28 mouse cellular contexts compared by ENCODE assay signal in genomic region chr14:119776261-119776660, GRCm38 (mm10).
DNase-seq lines count a peak whose midpoint lies in the region; ATAC-seq and TF ChIP-seq lines count a peak whose summit lies in the region.
"Had no signal": no experiment of that assay in that cellular context is flagged by ENCODE, and none has a peak within 500 bp of the region (broad histone marks: within the 10 kb centered on the region; RNA-seq: fewer than 3 reads in every experiment).

No protein-coding gene starts in this region.

- no peak for TF ChIP-seq POLR2A in liver, adult 2 months (IDR thresholded peaks at IDR 0.05; ENCODE audit: extremely low read depth, insufficient read depth, low read length)

- no peaks in the 10 kb centered on the region for H3K4me1 ChIP-seq in liver, adult 2 months (ENCODE audit: control insufficient read depth, insufficient read depth, low read length)
- no peaks in the 10 kb centered on the region for H3K4me1 ChIP-seq in liver, postnatal 0 days (ENCODE audit: insufficient read depth)
- H3K4me1 ChIP-seq: embryonic facial prominence, embryonic 10.5 days; embryonic facial prominence, embryonic 13.5 days; forebrain, embryonic 12.5 days; forebrain, embryonic 15.5 days; hindbrain, embryonic 10.5 days had no signal

- no peaks in the 10 kb centered on the region for H3K79me2 ChIP-seq in liver, adult 2 months (ENCODE audit: control insufficient read depth, insufficient read depth, low read length)

- H3K4me3 ChIP-seq in liver, adult 2 months (ENCODE audit: insufficient read depth, low read depth, low read length) = no peak overlapping the region
- H3K4me3 ChIP-seq in liver, postnatal 0 days (ENCODE audit: low read depth, low read length) = no peak overlapping the region
- H3K4me3 ChIP-seq: embryonic facial prominence, embryonic 10.5 days; embryonic facial prominence, embryonic 13.5 days; erythroblast, embryonic 14.5 days; forebrain, embryonic 12.5 days; forebrain, embryonic 15.5 days; heart, embryonic 12.5 days; heart, embryonic 15.5 days; hindbrain, embryonic 10.5 days had no signal

- TF ChIP-seq CTCF in liver, adult 2 months (IDR thresholded peaks at IDR 0.05; ENCODE audit: low read depth, low read length) = no peak
- TF ChIP-seq CTCF in liver, postnatal 0 days (IDR thresholded peaks at IDR 0.05; ENCODE audit: low read depth) = no peak

- no peak for ATAC-seq in liver, postnatal 0 days
- ATAC-seq: forebrain, embryonic 15.5 days; intestine, postnatal 0 days; Patski had no signal

- WGBS in liver, adult 2 months = 58% methylated on average over 3 of the region's 3 CpGs
- WGBS in liver, postnatal 0 days (ENCODE audit: insufficient replicate concordance) = 65% methylated on average over 3 of the region's 3 CpGs

- no peak overlapping the region for H3K4me2 ChIP-seq in liver, postnatal 0 days (ENCODE audit: low read depth, low read length)
- H3K4me2 ChIP-seq: embryonic facial prominence, embryonic 13.5 days; forebrain, embryonic 12.5 days; forebrain, embryonic 15.5 days; heart, embryonic 12.5 days; heart, embryonic 15.5 days; hindbrain, embryonic 14.5 days had no signal

- no peaks in the 10 kb centered on the region for H3K27me3 ChIP-seq in liver, adult 2 months (ENCODE audit: control insufficient read depth, insufficient read depth, low read length)
- H3K27me3 ChIP-seq in liver, postnatal 0 days (ENCODE audit: insufficient read depth, low read length) = no peaks in the 10 kb centered on the region
- H3K27me3 ChIP-seq: CH12.LX; embryonic facial prominence, embryonic 13.5 days; forebrain, embryonic 12.5 days; forebrain, embryonic 15.5 days; heart, embryonic 12.5 days; heart, embryonic 15.5 days had no signal

- no peaks in the 10 kb centered on the region for H3K36me3 ChIP-seq in liver, adult 2 months (ENCODE audit: control insufficient read depth, insufficient read depth, low read length)
- H3K36me3 ChIP-seq in liver, postnatal 0 days (replicated peaks; ENCODE audit: insufficient read depth, low read length) = no peaks in the 10 kb centered on the region
- H3K36me3 ChIP-seq: embryonic facial prominence, embryonic 10.5 days; embryonic facial prominence, embryonic 13.5 days; forebrain, embryonic 12.5 days; forebrain, embryonic 15.5 days; G1E; heart, embryonic 12.5 days; heart, embryonic 15.5 days; hindbrain, embryonic 10.5 days had no signal

- H3K9ac ChIP-seq in liver, adult 2 months (ENCODE audit: low read depth, low read length) = no peak overlapping the region
- no peak overlapping the region for H3K9ac ChIP-seq in liver, postnatal 0 days (replicated peaks)
- H3K9ac ChIP-seq: embryonic facial prominence, embryonic 13.5 days; forebrain, embryonic 12.5 days; forebrain, embryonic 15.5 days; heart, embryonic 12.5 days; heart, embryonic 15.5 days; hindbrain, embryonic 14.5 days had no signal

- no peaks in the 10 kb centered on the region for H3K9me3 ChIP-seq in liver, postnatal 0 days (ENCODE audit: low read length)
- H3K9me3 ChIP-seq: embryonic facial prominence, embryonic 10.5 days; embryonic facial prominence, embryonic 13.5 days; forebrain, embryonic 12.5 days; forebrain, embryonic 15.5 days; heart, embryonic 12.5 days; heart, embryonic 15.5 days; hindbrain, embryonic 10.5 days had no signal

- DNase-seq in cerebellum, adult 9-11 months = peak; percentile 4
- no peak for DNase-seq in cerebellum, adult 11-12 months
- DNase-seq in cerebellum, postnatal 25 days = peak; percentile 21 to 42
- no peak for DNase-seq in cerebellum, adult 8-10 months
- peak; percentile 16 for DNase-seq in liver, adult 2 months (ENCODE audit: extremely low read depth, low read depth, low spot score)
- no peak for DNase-seq in liver, postnatal 0 days
- DNase-seq: adrenal gland, postnatal 10 days; adrenal gland, postnatal 36 days; B cell, adult 2 months; embryo, embryonic 11 days; gastrocnemius, postnatal 25 days; heart, adult 18-20 months; heart, postnatal 10 days; heart, postnatal 36 days; kidney, adult 2 months had no signal

- no peak for TF ChIP-seq EP300 in liver, postnatal 0 days (IDR thresholded peaks at IDR 0.05; ENCODE audit: low read depth)

- H3K27ac ChIP-seq in liver, adult 2 months (replicated peaks; ENCODE audit: insufficient read depth, low read depth, low read length) = no peak overlapping the region
- H3K27ac ChIP-seq in liver, postnatal 0 days (ENCODE audit: low read depth) = no peak overlapping the region
- H3K27ac ChIP-seq: embryonic facial prominence, embryonic 10.5 days; embryonic facial prominence, embryonic 13.5 days; forebrain, embryonic 12.5 days; forebrain, embryonic 15.5 days; heart, embryonic 15.5 days; hindbrain, embryonic 10.5 days; hindbrain, embryonic 14.5 days had no signal

Comparison
In these comparisons a context has a peak if more than half of its experiments do, and no peak if none do; other contexts are left out.
1. DNase-seq: peak in cerebellum, adult 9-11 months (single experiment), cerebellum, postnatal 25 days (2 of 2) and liver, adult 2 months (single experiment); none in cerebellum, adult 11-12 months (single experiment), cerebellum, adult 8-10 months (single experiment) and liver, postnatal 0 days (single experiment).